Mouse (Mus musculus) kidney, embryonic 16.5 days (tissue): ENCODE measurements around the gene Pdzrn3. TPM values are rescaled to one million over a fixed set of nuclear protein-coding genes. Genes with fewer than 3 reads are reported as not detected.

Experiments used
- ATAC-seq: fragments of 200-750 bp; cut with Nextera tagmentation; 2 replicates; pipeline ENCODE4 v1.8.0; 2017; ENCODE audit warnings: moderate TSS enrichment; ENCODE audit not compliant: low FRiP score, low TSS enrichment
- H3K27ac ChIP-seq: fragments of 300-500 bp; sonication (generic); 2 replicates; pipeline ENCODE4 v1.5.1; 2014; ENCODE audit warnings: low read length
- H3K27me3 ChIP-seq: fragments of 300-500 bp; sonication (generic); 2 replicates; pipeline ENCODE4 v1.6.1; 2014; ENCODE audit warnings: low read length, control low read depth, mixed read lengths; ENCODE audit not compliant: insufficient read depth
- H3K36me3 ChIP-seq: fragments of 300-500 bp; sonication (generic); 2 replicates; pipeline ENCODE4 v1.6.1; 2014; ENCODE audit warnings: low read length, control low read depth, mixed read lengths; ENCODE audit not compliant: insufficient read depth
- H3K4me1 ChIP-seq: fragments of 300-500 bp; sonication (generic); 2 replicates; pipeline ENCODE4 v1.6.1; 2014; ENCODE audit warnings: low read length, control low read depth, mixed read lengths; ENCODE audit not compliant: insufficient read depth
- H3K4me2 ChIP-seq: fragments of 300-500 bp; sonication (generic); replicated peaks from 2 replicates; pipeline ENCODE4 v1.6.1; 2014; ENCODE audit warnings: low read depth, low read length
- H3K4me3 ChIP-seq: fragments of 300-500 bp; sonication (generic); 2 replicates; pipeline ENCODE4 v1.5.1; 2014; ENCODE audit warnings: mild to moderate bottlenecking, low read length
- H3K9ac ChIP-seq: fragments of 300-500 bp; sonication (generic); replicated peaks from 2 replicates; pipeline ENCODE4 v1.6.1; 2014; ENCODE audit warnings: low read length
- H3K9me3 ChIP-seq: fragments of 300-500 bp; sonication (generic); 2 replicates; pipeline ENCODE4 v1.6.1; 2016; ENCODE audit warnings: low read length, control low read depth
- WGBS: fragments of 180-500 bp; shearing (Covaris S2); extraction: QIAGEN DNeasy Blood & Tissue Kit; methylation state at CpG from one replicate; pipeline ENCODE4 v1.1.7; 2014; 5-methylcytosine and 5-hydroxymethylcytosine counted together
- polyA plus RNA-seq: library from polyadenylated mRNA; unstranded; fragments of >200 nt; fragmentation: Nextera tagmentation; extraction: Ambion mirVana; gene quantifications from 2 replicates; pipeline ENCODE4 v1.2.1, GENCODE M21; 2015

Gene Pdzrn3
- polyA plus RNA-seq, 1 experiment from 2014 or later: 8.7 TPM

DNA sequence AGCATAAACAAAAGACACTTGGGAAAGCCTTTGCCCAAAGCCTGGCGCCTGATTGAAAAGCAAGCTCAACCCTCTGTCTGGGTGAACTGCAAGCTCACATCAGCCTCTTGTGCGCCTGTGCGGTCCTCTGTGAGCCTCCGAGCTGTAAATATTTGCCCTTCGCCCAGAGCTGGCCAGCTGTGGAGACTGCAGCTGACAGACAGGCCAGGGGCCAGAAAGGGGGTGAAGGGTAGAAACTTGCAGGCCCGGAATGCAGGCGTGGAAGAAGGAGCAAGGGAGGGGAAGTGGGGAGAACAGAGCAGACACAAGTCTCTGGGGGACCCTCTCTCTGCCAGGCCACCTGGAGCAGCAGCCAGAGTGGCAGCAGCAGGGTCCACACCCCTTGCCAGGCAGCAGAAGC, 3.0 kb downstream of the Pdzrn3 start:
- 4% methylated on average over 7 of the region's 7 CpGs for WGBS

GRCm38 (mm10) chr6:101374186-101374585, 3.5 kb downstream of the Pdzrn3 start:
- no peak overlapping the region for H3K9ac ChIP-seq

More for the DNA sequence above, 3.0 kb downstream of the Pdzrn3 start:
- H3K4me3 ChIP-seq: peak overlapping the region; percentile 42
- peaks cover 41% of the 10 kb centered on the region for H3K4me1 ChIP-seq
- peaks cover 5% of the 10 kb centered on the region; the same call in 1 of the 2 replicates for H3K27me3 ChIP-seq
- peak overlapping the region; percentile 50 for H3K9ac ChIP-seq
- peak overlapping the region; percentile 57 for H3K4me2 ChIP-seq
- no peaks in the 10 kb centered on the region for H3K36me3 ChIP-seq
- peak overlapping the region; percentile 87 for H3K27ac ChIP-seq
- peak; percentile 69 for ATAC-seq
- no peaks in the 10 kb centered on the region for H3K9me3 ChIP-seq

DNA sequence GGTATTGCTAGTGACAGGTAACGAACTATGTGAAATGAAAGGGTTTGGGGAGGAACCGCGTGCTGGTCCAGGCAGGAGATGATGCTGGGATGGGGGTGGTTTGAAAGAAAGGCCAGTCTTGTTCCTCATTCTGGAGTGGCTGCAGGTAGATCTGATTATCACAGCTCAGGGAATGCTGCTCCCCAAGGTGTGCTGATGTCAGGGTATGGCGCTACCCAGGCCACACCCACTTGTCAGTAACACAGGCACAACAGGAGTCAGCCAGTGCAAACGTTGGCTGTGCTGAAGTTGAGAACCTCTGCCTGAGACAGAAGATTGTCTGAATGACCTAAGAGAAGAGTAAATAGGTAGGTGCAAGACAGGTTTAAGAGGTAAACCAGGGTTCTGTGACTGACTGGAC, 4.7 kb downstream of the Pdzrn3 start:
- WGBS: 83% methylated on average over 5 of the region's 5 CpGs
- Histone ChIP-seq H3K27ac (no peak overlapping the region), H3K4me3 (no peak overlapping the region), H3K4me2 (no peak overlapping the region), H3K27me3 (no peaks in the 10 kb centered on the region), H3K9me3 (no peaks in the 10 kb centered on the region), H3K9ac (no peak overlapping the region), H3K36me3 (no peaks in the 10 kb centered on the region), H3K4me1 (peaks cover 35% of the 10 kb centered on the region)
- no peak for ATAC-seq

More at GRCm38 (mm10) chr6:101374186-101374585, 3.5 kb downstream of the Pdzrn3 start:
- 63% methylated on average over 1 of the region's 1 CpGs for WGBS
- Histone ChIP-seq H3K9me3 (no peaks in the 10 kb centered on the region), H3K27me3 (0 out of 2 replicates have a peak, but pooled peaks cover 3% of the 10 kb centered on the region), H3K4me2 (peak overlapping the region; percentile 57), H3K4me3 (peak overlapping the region; percentile 42; the same call in 1 of the 2 replicates), H3K4me1 (peaks cover 40% of the 10 kb centered on the region), H3K36me3 (no peaks in the 10 kb centered on the region), H3K27ac (peak overlapping the region; percentile 87; the same call in 1 of the 2 replicates)
- no peak for ATAC-seq

DNA sequence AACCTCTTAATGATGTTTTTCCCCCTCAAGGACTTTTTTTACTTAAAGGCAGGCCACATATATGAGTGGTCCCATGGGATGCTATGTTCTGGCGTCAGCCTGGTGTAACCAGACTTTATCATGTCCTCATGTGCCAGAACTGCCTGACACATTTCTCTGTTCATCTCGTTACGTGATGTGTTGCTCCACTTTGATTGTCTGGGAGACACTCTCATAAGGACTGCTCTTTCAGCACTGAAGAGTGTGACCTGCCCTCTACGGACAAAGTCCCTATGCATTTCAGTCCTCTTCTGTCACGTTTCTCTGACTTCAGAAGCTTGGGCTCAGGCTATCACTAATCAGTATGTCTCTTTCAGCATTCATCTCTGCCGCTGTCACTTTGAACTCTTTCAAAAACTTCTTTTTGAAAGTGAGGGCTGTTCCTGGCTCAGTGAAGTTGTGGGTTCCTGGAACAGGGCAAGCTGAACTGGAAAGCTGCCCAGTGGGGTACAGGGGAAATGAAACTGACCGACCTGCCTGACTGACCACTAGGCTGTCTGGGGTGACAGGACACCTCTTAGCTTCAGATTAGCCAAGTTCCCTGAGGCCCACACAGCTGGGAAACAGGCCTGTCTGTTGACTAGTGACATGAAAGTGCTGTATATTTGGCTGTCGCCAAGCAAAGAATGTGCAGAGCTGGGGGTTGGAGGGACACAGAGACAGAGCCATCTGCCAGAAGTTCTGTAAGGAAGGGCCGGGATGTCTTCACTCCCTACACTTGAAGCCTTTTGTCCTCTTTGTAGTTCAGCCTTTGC, 10.7 kb downstream of the Pdzrn3 start:
- Histone ChIP-seq H3K4me1 (peaks cover 9% of the 10 kb centered on the region; the same call in 1 of the 2 replicates), H3K27ac (peak overlapping the region; percentile 17; the same call in 1 of the 2 replicates), H3K9me3 (no peaks in the 10 kb centered on the region), H3K36me3 (no peaks in the 10 kb centered on the region), H3K9ac (no peak overlapping the region), H3K4me3 (no peak overlapping the region), H3K4me2 (no peak overlapping the region), H3K27me3 (no peaks in the 10 kb centered on the region)
- ATAC-seq: 0 out of 2 replicates have a peak, but pooled peaks have one; percentile 54
- WGBS: 60% methylated on average over 9 of the region's 9 CpGs

DNA sequence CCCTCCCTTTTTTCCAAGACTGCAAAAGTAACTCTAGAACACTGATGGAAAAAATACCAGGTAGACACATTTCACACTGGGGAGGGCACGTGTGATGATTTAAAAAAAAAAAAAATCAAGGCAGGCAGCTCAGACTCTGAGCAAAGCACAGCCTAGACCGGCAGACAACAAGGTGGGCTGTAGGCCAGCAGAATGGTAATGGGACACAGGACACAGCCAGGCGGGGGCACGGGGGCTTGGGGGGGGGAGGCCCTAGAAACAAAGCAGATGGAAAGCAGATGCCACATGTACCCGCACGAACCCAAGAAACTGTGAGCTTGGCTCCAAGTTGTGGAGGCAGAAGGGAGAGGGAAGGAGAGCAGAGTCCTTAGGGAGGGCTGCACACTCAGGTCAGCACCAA, 11.9 kb downstream of the Pdzrn3 start:
- no peaks in the 10 kb centered on the region for H3K9me3 ChIP-seq
- H3K27me3 ChIP-seq: no peaks in the 10 kb centered on the region
- H3K4me3 ChIP-seq: no peak overlapping the region
- ATAC-seq: 0 out of 2 replicates have a peak, but pooled peaks have one; percentile 4
- no peaks in the 10 kb centered on the region for H3K36me3 ChIP-seq
- H3K4me1 ChIP-seq: peaks cover 9% of the 10 kb centered on the region; the same call in 1 of the 2 replicates
- 73% methylated on average over 6 of the region's 6 CpGs for WGBS
- H3K27ac ChIP-seq: no peak overlapping the region
- no peak overlapping the region for H3K9ac ChIP-seq
- H3K4me2 ChIP-seq: no peak overlapping the region

- H3K4me1 ChIP-seq: peaks cover 24% of the 10 kb centered on the region
- no peak overlapping the region for H3K4me3 ChIP-seq
- H3K36me3 ChIP-seq: no peaks in the 10 kb centered on the region
- no peak overlapping the region for H3K4me2 ChIP-seq
- no peak overlapping the region for H3K9ac ChIP-seq
- H3K27ac ChIP-seq: no peak overlapping the region
- no peaks in the 10 kb centered on the region for H3K9me3 ChIP-seq
- H3K27me3 ChIP-seq: no peaks in the 10 kb centered on the region
- ATAC-seq: no peak
- WGBS: 77% methylated on average over 5 of the region's 5 CpGs
Measured at GRCm38 (mm10) chr6:101363904-101364303, 13.8 kb downstream of the Pdzrn3 start.

DNA sequence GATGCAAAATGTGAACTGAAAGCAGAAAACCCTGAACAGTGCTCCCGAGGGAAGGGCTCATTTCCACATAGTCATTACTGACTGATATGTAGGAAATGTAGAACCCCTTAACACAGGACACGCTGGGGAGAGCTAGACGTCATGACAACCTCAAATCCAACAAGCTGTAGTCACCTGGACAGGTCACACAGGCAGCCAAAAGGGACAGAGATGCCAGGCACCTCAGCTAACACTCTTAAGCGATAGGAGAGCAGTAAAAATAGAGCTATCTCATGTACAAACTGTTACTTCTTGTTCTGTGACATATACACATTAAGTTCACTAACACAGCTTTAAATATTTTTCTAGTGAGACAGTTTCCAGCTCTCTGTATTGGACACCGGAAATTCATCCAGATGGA, 15.0 kb downstream of the Pdzrn3 start:
- Histone ChIP-seq H3K9ac (no peak overlapping the region), H3K27ac (no peak overlapping the region), H3K4me2 (no peak overlapping the region), H3K27me3 (no peaks in the 10 kb centered on the region), H3K4me1 (peaks cover 32% of the 10 kb centered on the region), H3K9me3 (no peaks in the 10 kb centered on the region), H3K4me3 (no peak overlapping the region), H3K36me3 (no peaks in the 10 kb centered on the region)
- 71% methylated on average over 5 of the region's 5 CpGs for WGBS
- ATAC-seq: no peak

DNA sequence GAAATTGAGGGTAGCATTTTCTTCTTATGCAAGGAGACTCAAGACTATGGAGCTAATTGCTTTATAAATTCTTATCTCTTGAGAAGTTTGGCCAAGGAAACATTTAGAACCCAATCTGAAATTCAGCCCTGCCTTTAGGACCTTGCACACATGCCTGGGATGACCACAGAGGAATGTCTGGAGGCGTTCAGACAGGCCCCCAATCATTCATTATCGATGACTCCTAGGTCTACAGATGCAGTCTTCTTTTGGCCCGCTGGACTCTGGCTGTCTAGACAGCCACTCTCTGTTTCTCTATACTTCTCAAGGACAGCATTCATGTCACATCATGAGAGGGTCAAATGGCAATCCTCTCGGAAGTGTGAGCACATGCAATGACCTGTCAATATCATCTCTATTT, 15.4 kb downstream of the Pdzrn3 start:
- Histone ChIP-seq H3K9me3 (no peaks in the 10 kb centered on the region), H3K4me1 (peaks cover 28% of the 10 kb centered on the region), H3K27me3 (no peaks in the 10 kb centered on the region), H3K4me3 (no peak overlapping the region), H3K4me2 (no peak overlapping the region), H3K9ac (no peak overlapping the region), H3K36me3 (no peaks in the 10 kb centered on the region), H3K27ac (no peak overlapping the region)
- 63% methylated on average over 4 of the region's 4 CpGs for WGBS
- no peak for ATAC-seq

GRCm38 (mm10) chr6:101360211-101360737, 17.4 kb downstream of the Pdzrn3 start:
- Histone ChIP-seq H3K9ac (no peak overlapping the region), H3K27ac (peak overlapping the region; percentile 12; the same call in 1 of the 2 replicates), H3K4me3 (no peak overlapping the region), H3K4me1 (peaks cover 26% of the 10 kb centered on the region), H3K9me3 (no peaks in the 10 kb centered on the region), H3K27me3 (no peaks in the 10 kb centered on the region), H3K4me2 (no peak overlapping the region), H3K36me3 (no peaks in the 10 kb centered on the region)
- WGBS: 38% methylated on average over 12 of the region's 12 CpGs
- ATAC-seq: peak; percentile 57; the same call in 1 of the 2 replicates

DNA sequence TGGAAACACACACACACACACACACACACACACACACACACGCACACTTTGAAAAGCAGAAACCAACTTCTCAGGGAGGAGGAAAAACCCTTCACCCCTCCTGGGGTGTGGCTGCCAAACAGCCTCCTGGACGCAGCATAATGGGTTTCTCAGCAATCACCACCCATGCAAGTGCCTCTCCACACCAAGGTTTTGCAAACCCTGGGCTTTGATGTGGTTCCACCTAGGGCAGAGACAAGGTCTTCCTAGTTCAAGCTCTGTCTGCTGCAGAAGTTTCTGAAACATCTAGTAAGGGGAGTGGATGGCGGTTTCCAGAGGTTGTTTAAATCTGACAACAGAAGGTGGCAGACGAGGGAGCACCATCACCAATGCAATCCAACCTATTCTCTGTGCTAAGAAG, 18.1 kb downstream of the Pdzrn3 start:
- Histone ChIP-seq H3K27ac (no peak overlapping the region), H3K9ac (0 out of 2 replicates have a peak overlapping the region, but pooled peaks have one; percentile 17), H3K4me1 (peaks cover 26% of the 10 kb centered on the region), H3K4me3 (no peak overlapping the region), H3K4me2 (no peak overlapping the region), H3K27me3 (no peaks in the 10 kb centered on the region), H3K36me3 (no peaks in the 10 kb centered on the region), H3K9me3 (no peaks in the 10 kb centered on the region)
- ATAC-seq: no peak
- 66% methylated on average over 4 of the region's 4 CpGs for WGBS
